Mouse (Mus musculus) mesoderm, embryonic 11.5 days (tissue): ENCODE results near the gene Ffar3.
A peak's percentile ranks its signal among the peaks of the same experiment; 100 is the strongest.
"Not testable (repeated sequence)": the region's sequence is repeated elsewhere in the genome, so short reads cannot be mapped to it uniquely, and the experiment has no call there.

Source experiments
- DNase-seq: peaks from one replicate; pipeline ENCODE4 v3.0.0-alpha.2; 2012; ENCODE audit warnings: low read depth, low spot score

Gene Ffar3

DNA sequence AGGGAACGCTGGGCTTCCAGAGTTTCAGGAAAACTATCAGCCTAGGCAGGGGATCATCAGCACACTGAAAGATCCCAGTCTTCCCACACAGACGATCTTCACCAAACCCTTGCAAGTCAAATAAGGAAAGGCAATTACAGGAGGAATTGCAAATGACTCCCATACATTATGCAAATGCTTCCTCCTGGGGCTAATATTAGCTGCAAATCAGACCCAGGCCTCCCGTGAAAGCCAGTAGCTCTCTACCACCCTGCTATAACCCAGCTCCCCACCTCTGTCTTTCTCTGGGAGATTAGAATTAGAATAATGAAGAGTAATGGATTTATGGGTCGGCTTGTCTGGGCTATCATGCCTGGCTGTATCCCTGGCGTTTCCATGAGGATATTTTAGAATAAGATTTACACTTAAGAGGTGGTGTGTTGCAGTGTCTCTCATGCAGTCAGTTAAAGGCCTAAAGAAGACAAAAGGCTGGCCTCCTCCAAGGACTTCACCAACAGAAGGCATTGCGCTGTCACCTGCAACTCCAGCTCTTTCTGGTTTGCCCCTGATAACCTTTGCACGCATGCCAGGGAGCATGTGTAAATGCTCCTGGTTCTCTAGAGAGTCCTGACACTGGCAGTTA is 11.2 kb downstream of the Ffar3 start:
- peak; percentile 29 for DNase-seq

DNA sequence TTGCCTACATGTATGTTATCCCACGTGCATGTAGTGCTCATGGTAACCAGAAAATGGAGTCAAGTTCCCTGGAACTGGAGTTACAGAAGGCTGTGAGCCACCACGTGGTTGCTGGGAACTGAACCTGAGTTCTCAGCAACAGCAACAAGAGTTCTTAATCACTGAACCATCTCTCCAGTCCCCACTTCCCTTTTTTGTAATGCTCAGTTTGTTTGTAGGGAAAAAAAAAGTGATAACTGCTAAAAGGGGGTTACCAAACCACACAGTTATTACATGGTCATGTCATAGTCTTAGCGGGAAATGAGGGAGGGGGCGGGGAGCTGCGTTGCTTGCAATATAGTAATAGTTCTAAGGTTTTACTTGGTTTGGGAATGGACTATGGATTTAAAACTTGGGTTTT is 13.9 kb downstream of the Ffar3 start:
- DNase-seq: no peak

DNA sequence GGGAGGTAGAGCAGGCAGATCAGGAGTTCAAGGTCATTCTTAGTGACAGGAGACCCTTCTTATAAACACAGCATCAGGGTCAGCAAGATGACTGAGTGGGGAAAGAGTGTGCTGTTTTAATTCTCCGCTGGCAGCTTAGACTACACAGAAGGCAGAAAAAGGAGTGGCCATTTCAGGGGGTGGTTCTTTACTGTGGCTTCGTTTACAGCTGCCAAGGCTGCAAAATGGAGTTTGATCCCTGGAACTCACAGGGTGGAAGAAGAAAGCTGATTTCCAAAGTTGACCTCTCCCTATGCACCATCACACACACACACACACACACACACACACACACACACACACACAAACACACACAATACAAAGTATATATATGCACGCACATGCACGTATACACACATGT is 14.6 kb downstream of the Ffar3 start:
- no peak for DNase-seq

DNA sequence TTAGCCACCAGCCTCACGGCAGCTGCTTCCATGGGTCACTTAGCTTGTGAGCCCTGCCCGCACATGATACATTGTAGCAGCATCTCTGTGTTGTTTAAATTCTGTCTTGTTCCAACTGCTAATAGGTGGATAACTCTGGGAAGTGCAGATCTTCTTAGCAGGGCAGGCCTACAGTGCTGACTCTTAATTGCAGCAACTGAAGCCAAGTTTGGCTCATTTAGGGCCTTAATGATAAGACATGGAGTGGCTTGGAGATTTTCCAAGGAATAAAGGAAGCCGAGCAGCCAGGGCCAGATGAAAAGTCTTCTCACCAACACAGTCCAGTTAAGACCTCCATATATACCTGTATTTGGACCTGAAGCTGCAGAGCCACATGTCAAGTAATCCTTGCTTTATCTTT is 15.7 kb downstream of the Ffar3 start:
- DNase-seq: no peak

DNA sequence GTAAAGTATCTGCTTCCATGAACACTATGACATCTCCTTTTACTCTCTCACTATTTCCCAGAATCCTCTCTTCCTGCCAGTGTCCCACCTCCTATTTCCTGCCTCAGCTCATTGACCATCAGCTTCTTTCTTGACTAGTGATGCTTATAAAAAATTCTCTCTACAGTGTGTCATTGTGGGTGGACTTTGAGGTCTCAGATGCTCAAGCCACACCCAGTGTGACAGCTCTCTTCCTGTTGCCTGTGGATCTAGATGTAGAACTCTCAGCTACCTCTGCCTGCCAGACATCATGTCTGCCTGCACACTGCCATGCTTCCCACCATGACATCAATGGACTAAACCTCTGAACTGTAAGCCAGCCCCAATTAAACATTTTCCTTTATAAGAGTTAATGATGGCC is 18.7 kb downstream of the Ffar3 start:
- no peak for DNase-seq

DNA sequence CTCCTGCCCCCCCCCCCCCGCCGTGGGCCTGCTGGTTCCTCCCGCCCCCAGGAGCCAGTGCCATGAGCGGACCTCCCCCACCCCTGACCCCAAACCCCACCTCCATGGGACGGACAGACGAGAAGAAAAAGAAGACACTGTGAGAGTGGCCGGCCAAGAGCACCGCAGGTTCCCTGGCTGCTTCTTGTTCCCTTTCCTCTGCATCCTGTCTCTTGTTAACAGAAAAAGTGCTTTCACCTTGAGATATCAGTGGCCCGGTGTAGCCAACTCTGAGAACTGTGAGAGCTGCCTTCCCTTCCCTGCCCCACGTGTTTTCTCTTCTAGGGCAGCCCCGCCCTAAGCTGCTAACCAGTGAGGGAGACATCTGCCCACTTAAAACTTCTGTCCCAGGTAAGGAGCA is 23.3 kb downstream of the Ffar3 start:
- not testable (repeated sequence) for DNase-seq

DNA sequence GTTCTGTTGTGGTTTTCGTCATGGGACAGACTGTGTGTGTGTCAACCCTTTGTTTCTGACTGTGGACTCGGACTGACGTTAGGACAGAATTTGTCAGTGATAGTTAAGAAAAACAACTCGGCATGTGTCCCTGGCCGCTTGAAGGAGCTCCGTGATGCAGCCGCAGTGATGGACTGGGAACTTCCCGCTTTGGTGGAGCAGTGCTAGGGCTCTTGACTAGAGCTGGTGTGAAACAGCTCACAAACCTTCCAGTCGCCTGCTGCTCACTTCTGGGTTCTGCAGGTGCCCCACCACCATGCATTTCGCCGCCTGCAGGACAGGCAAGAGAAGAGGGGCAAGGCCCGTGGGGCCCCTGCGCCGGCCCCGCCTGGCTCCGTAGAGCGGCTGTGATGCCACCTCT is 23.7 kb downstream of the Ffar3 start:
- no peak for DNase-seq

DNA sequence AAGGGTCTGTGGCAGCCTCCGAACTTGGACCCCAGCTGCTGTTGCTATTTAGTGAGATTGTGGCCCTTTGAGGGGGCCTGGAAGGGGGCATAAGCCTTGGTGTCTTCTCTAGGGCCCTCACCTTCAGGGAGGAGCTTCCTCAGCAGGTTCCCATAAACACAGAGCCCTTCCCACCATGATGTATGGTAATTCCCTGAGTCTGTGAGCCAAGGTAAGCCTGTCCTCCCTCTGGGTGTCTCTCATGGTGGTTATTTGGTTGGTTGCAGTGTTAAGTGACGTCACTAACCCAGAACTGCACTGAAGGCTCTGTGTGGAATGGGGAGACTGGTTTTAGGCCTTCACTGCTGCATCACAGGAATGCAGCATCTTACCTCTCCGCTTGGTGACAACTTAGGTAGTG is 26.6 kb downstream of the Ffar3 start:
- DNase-seq: no peak

DNA sequence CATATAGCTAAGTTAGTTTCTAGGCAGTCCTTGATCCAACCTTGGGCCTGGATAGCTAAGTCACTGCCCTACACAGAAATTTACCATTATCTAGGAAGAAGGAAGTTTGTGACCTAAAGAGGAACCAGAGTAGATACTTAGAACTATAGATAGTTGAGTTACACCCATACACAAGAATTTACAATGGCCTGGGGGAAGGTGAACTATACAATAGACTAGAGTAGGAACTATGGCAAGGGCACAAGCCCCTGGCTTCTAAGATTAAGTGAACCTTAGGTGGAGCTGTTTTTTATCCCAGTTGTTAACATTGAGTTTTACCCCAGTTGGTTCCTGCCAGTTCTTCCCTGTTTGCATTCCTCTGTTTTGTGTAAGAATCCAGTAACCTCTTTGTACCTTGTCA is 27.1 kb downstream of the Ffar3 start:
- DNase-seq: not testable (repeated sequence)

DNA sequence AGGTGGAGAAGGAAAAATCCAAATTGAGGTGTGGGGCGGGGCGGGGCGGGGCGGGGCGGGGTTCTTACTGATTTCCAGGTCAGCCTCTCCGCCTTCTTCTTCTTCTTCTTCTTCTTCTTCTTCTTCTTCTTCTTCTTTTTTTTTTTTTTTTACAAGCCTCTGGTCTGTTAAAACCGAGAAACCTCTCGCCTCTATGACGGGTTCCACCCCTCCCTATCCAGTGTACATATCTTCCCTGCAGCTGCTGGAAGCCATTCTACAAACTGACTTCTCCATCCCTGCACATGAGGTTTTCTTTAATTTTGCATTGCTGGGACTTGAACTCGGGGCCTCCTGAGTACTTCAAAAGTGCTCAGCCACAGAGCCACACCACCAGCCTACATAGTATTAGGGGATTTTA is 29.3 kb downstream of the Ffar3 start:
- DNase-seq: no peak

DNA sequence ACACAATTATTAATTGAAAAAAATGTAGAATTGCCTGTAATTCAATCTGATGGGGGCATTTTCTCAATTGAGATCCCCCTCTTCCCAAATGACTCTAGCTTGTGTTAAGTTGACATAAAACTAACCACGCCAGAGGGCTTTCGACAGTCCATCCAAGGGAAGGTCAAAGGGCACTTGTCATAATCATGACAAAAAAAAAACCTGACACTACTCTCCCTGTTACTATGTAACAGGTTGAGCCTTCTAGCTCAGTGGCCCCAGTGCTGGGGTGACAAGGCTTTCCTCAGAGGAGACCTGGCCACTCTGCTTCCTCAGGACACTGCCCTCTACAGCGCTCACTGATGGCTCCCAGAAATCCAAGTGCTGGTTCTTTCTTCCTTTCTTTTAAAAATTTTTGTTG is 31.7 kb downstream of the Ffar3 start:
- no peak for DNase-seq

DNA sequence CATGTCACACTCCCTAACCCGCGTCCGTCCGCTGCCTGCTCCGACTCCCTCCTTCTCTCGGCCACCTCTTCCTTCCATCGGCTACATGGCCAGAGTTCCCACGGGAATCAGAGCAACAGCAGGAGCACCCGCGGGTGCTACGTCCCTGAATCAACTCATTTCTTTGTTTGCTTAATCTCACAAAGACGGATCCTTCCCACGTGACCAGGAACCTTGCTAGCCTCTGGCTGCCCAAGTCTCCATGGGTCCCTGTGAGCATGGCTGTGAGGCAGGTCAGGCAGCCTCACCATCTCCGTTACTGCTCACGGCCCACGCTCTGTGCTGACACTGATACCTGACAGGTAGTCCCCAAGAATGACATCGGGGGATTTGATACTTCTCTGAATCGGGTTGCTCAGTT is 32.3 kb downstream of the Ffar3 start, which contains the start of gene Ffar2:
Gene Ffar2, minus strand, starts transcription at position 101 of the 400 bp plus-strand sequence.
- no peak for DNase-seq

DNA sequence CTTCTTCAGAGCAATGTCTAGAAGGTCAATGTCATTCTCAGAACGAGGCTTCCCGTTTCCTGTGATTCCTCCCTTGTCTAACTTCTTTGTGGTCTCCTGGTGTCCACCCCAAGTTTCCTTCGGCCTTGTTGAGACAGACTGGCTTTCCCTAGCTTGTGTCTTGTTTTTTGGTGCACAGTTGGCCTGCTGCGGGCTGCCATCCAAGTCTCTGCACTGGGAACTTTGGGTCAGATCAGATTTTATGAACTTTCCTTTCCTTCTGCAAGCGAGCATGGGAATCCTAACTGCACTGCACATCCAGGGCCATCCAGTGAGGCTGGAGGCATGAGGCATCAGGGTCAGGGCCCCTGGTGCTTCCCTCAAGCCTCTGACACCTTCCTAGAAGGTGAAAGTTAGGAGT is 34.4 kb downstream of the Ffar3 start:
- no peak for DNase-seq

DNA sequence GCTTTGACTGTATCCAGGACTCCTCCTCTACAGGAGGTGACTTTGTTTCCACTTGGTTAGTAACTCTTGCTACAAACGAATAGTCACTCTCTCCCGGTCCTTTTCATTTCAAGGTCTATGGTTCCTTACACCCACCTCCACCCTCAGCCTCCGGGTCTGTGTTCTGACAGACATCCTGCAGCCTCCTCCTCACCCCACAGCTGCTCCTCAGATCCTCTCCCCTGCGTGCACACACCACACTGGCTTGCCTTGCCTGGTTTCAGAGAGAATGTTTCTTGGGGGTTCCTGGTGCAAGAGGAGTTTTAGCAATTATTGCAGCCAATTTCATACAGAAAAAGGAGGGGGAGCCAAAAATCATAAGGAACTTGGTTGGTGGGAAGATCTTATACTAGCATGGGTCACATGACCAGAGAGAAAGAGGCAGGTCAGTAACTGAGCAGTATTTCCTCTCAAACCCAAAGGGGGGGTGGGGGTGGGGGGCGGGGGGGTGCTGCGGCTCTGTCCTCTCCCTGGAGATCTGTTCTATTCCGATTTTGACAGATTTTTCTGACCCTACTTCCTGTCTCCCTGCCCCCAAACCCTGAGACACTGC is 35.0 kb downstream of the Ffar3 start:
- DNase-seq: no peak

DNA sequence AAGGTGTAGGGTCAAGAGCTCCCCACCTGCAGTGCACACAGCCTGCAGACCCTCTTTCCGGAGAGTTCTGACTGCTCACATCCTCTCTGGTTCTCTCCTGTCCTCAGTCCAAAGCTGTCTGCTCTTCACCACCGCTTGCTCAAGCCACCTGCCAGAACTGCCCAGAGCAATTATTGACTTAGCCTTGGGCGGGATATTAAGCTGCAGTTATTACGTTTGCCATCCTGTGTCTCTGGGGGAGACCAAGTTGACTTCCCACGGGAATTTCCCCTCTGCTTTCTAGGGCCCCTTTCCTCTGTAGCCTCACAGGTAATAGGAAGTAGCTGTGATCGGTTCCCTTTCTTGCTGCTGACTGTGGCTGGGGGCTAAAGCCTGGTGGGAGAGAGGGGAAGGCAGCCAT is 35.8 kb downstream of the Ffar3 start:
- no peak for DNase-seq

DNA sequence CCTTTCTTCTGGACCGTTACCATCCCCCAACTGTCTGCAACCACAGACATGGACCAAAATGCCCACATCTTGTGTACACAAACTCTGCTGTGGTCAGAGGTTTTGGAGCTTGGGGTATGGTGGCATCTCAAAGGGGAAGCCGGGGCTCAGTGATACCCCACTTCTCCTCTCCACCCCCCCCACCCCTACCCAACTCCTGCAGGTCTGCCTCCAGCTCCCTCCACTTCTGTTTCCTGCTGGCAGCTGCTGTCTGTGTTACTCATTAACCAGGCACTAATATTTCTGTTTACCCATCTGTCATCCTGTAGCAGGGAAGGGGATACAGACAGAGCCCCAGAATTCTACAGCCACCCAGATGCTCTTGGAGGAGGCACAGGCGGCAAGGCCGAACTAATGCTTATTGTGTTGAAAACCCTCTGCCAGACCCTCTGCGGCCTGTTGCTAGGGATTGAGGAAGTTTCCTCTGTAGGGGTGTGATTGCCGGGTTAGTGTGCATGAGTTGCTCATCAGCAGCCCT is 43.6 kb downstream of the Ffar3 start:
- DNase-seq: no peak

DNA sequence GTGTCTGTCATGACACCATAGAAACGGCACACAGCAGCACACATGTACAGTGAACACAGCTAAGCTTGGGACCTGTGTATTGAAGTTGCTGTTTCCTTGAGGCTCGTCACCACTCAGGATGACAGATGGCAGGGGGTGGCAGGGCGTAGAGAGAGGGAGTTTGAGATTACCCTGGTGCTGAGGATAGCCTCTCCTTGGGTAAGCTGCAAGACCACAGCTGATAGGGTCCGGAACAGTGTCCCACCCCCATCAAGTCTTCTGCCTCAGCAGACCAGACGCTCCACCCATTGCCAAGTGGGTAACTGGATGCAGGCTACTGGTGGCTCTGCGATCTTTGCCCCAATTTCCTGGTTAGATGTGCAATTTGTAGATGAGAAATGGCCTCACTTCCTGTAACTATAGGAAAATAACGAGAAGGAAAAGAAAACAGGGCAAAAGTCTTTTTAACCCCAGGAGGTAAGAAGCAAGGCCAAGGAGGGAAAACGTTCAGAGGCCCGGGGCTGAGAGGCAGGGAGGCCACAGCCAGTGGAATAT is 44.2 kb downstream of the Ffar3 start:
- DNase-seq: no peak

DNA sequence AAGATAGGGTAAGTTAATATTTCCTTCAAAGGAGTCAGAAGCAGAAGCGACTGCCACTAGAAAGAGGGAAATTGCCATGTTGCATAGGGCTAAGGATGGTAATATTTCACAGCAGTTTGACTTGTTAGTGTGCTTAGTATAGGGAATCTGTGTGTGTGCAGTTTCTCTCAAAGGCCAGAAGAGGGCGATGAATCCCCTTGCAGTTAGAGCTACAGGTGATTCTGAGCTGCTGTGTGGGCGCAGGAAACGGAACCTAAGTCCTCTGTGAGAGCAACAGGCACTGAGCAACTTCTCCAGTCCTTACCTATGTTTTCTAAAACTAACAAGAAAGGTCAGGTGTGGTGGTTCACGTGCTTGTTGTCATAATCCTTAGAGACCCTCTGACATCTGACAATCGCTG is 45.7 kb downstream of the Ffar3 start:
- no peak for DNase-seq

DNA sequence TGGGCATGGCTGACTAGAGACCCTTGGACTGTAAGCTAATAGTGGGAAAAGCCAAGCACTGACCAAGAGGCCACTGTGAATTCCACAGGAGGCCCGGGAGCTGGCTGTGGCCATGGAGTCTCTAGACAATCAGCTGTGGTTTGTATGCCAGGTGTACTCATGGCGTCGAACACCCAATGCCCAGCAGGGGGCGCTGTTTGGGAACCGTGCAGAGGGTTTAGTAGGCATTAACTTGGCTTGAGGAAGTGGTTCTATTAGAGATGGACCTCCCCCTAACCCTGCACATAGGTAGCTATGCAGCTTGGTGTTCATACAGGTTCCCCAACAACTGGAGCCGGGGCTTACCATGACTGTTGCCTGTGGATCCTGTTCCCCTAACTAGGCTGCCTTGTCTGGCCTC is 50.1 kb downstream of the Ffar3 start:
- DNase-seq: peak; percentile 34
